Mouse (Mus musculus) neutrophil, adult 5-6 weeks (primary cell): ENCODE data around the gene Zfp119b. TPM values are rescaled to one million over a fixed set of nuclear protein-coding genes. Genes with fewer than 3 reads are reported as not detected.

Source experiments
- ATAC-seq: fragments of 151-379, 151-347 bp; 2 replicates; pipeline ENCODE4 v1.8.0; 2017; ENCODE audit warnings: mild to moderate bottlenecking, moderate TSS enrichment; ENCODE audit not compliant: insufficient number of reproducible peaks, poor library complexity, low FRiP score, severe bottlenecking; ENCODE audit errors: extremely low read depth
- total RNA-seq: library from RNA; stranded (forward); fragments of 200-1000 nt; gene quantifications from 2 replicates; pipeline ENCODE4 v1.2.3, GENCODE M21; 2017

The Zfp119b gene
- 14.4 and 17.6 TPM in 2 replicates for total RNA-seq

DNA sequence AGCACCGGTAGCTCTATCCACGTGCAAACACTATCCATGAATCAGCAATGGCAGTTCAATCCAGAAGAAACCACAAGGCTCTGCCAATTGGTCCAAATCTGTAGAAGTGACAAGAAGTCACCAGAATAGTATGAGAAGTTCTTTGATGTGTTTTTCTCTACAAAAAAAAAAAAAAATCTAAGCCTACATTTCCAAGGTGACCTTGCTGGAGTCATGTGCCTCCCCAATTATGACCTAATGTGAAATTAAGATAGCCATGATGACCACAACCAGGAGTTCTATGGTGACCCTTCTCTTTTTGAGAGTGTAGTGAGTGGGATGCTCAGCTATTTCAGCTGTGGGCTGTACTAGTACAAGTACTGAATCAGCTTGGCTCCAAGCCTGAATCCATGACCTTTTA lies at the start of gene Zfp119b:
Gene Zfp119b (minus strand): TSS at position 101 of the 400 bp plus-strand sequence.
- no peak for ATAC-seq

DNA sequence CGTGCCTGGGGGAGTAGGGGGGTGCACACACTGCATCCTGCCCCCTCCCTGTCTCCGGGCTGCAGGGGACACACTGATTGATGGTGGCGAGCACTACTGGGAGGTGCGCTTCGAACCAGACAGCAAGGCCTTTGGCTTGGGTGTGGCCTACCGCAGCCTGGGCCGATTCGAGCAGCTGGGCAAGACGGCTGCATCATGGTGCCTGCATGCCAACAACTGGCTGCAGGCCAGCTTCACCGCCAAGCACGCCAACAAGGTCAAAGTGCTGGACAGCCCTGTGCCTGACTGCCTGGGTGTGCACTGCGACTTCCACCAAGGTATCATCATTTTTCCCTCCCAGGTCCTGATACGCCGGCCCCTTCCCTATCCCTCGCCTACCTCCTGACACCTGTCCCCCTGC lies 46.7 kb upstream of the Zfp119b start:
- no peak for ATAC-seq

DNA sequence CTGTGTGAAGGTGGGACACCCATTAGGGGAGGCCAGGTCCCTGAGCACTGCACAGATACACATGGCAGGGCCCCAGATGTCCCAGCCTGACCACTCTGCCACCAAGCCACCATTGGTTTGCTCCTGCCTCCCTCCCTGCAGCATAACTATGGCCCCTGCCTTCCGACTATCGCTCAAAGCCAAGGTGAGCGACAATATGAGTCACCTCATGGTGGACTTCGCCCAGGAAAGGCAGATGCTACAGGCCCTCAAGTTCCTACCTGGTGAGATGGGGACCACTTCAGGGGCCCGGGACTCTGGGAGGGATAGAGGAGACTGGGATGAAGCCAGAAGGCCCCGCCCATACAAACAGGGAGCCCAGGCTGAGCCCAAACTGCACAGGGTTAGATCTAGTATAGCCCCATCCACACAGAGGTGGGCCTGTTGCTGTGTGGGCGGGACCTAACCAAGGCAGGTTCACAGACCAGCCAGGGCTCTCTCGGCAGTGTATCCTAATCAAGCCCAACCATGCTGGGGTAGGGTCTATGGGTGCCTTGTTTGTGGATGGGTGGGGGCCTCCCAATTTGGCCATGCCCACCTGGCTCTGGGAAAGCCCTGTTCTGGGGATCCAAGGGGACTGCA lies 41.1 kb upstream of the Zfp119b start:
- no peak for ATAC-seq

DNA sequence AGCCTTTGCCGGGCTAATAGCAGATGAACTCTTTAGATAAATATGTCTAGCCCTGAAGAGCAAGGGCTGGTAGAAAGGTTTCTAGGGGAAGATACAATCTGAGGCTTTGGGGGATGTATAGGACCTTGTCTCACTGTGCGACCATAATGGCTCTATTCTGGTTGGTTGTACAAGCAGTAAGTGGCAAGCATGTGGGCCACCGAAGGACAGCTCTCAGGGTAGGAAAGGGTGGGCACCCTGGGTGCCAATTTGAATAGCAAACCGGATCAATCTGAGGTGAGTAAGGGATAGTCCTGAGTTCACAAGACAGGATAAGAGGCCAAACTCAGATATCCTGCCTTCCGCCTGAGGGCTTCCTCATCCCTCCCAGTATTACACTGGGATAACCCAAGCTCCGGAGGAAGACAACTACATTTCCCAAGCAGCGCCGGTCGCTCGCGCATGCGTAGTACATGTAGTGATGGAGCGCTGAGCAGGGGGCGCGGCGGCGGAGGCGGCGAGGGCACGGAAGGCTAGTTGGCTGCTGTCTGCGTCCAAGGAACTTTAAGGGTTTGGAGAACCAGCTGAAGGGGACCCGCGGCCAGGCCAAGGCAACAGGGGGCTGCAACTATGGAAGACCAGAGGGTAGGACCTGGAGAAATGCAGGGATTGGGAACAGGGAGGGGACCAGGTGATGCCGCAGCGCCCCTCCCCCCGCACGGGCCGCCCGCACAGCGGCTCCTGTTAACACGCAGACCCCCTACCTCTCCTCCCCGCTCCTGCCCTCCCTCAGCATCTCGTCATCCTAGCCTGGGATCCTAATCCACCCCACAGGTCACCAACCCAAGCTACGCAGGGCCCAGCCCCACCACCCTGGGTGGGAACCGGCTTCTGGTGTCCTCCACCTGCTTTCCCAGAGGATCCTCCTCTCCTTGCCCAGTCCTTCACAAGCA lies 37.0 kb upstream of the Zfp119b start, which contains the start of gene Fsd1:
Gene Fsd1 (plus strand): TSS at position 480 of the 932 bp plus-strand sequence.
- ATAC-seq: no peak

DNA sequence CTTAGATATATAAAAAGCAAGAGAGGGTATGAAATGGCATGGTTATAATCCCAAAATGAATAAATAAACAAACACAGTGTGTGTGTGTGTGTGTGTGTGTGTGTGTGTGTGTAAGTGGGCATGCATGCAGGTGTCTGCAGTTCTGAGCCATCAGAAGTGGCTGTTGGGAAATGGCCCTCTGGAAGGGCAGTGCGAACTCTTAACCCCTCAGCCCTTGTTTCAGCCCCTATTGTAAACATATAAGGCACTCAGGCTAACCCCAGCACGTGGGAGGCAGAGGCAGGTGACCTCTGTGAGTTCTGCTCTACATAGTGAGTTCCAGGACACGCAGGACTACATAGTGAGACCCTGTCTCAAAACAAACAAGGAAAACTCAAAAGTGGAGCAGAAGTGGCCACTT lies 28.0 kb upstream of the Zfp119b start:
- ATAC-seq: no peak

DNA sequence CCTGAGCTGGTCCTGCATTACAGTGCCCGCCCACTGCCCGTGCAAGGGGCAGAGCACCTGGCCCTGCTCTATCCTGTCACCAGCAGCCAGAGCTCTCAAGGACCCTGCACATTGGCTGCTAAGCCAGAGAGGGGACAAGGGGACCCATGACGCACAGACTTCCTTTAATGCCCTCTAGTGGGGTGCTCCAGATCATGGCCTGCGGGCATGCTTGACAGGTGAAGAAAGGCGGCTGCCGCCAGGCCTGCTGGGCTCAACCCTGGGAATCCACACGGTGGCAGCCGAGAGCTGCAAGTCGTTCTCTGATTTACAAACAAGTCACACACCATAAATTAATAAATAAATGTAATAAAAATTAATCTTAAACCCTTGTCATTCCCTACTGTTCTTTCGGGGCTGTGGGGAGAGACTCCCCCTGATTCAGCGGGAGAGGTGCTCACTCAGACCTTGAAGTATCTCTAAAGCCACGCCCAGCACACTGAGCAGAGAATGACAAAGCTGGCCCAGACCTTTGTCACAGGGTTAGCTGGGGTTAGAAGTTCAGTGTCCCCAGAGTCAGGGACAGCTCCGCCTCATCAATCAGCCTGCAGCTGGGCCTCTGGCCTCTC lies 27.1 kb upstream of the Zfp119b start:
- peak; percentile 80 for ATAC-seq

DNA sequence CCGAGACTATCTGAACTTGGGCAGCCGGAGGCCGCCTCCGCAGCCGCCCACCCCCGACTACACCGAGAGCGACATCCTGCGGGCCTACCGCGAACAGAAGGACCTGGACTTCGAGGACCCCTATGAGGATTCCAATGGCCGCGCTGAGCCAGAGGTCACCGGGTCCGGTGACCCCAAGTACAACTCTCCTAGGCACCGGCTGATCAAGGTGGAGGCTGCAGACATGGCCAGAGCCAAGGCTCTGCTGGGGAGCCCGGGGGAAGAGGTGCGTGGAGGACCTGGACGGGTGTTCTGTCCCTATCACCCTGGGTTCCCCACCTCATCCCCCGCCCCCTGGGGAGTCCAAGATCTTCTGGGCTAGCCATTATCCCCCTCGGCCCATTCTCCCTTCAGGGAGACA lies 22.2 kb upstream of the Zfp119b start:
- ATAC-seq: no peak

DNA sequence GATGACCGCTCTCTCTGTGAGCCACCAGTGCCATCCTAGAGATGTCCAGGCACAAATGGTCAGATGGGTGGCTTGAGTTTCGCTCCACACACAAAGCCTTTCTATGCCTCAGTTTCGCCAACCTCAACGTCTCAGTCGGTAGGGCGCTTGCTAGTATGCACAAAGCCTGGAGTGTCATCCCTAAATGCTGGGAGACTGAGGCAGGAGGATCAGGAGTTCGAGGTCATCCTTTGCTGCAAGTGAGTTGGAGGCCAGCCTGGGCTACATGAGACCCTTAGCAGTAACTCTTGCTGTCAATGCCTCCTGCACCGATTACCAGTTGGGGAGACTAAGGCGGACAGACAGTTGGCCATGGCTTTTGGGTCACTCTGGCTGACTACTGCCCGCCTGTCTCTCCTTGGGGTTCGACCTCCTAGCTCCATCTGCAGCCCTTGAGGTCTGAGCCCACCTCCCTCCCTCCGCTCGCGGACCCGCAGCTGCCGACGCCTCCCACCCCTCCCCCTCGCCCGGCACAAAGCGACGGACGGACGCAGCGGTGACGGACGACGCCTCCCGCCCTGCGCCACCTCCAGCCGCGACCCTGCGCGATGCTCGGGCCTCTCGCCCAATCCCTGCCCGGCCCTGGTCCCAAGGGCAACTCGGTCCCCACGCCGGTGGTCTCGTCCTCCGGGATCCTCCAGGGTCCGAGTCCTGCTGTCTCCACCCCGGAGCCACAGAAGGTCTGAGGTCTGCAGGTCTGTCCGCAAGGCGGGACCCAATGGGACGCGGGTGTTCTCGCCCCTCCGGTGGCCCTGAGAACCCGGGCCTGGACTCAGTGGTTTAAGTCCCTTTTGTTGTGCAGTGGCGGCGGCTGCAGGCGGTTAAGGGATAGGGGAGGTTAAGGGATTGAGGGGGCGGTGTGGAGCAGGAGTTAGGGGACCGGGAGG lies 20.9 kb upstream of the Zfp119b start, which contains the start of gene Shd:
Gene Shd (plus strand): TSS at position 502 of the 926 bp plus-strand sequence.
- no peak for ATAC-seq

DNA sequence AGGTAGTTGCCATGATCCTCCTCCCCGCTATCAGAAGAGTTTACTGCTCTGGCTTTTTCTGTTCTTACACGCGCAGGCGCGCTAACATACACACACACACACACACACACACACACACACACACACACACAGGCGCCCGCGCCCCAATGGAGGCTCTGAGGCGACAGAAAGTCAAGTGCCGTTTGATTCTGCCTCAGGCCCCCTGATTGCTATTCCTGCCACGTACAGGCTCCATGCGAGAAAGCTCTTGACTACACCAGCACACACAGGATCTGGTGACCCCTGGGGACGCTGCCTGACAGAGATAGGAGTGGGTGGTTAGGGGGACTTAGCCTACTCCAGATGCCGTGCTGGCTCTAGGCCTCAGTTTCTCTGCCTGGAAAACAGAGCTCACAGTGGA lies 20.3 kb upstream of the Zfp119b start:
- no peak for ATAC-seq

DNA sequence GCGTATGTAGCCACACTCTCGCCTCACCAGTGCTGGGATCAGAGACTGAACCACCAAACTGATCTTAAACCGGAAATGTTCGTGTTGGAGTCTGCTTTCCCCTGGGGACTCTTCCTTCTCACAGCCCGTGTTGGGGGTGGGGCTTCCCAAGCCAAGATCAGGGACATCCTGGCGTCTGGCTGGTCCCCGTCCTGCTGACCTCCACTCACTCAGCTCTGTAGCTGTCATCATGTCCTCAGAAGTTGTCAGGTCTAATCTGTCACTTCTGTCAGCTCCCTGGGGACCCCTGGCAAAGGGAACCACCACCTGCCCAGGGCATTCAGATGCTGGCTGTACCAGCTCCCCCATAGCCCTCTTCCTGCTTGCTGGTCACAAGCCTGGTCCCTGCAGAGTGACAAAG lies 18.9 kb upstream of the Zfp119b start:
- no peak for ATAC-seq

DNA sequence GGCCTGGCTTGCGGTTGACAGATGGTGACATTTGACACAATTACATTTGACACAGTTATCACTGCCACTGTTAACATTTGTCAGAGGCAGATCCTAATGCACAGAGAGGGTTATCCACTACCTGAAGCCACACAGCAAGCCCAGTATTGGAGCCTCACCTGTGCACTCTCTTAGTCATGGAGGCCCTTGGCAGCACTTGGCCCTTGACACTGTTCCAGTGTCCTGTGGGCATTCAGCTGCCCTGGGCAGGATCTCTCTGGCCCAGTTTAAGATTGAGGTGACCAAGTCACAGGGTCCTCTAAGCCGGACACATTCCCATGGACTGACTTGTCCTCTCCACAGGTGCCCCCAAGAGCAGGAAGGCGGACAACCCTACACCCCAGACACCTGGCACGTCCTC lies 17.9 kb upstream of the Zfp119b start:
- no peak for ATAC-seq

DNA sequence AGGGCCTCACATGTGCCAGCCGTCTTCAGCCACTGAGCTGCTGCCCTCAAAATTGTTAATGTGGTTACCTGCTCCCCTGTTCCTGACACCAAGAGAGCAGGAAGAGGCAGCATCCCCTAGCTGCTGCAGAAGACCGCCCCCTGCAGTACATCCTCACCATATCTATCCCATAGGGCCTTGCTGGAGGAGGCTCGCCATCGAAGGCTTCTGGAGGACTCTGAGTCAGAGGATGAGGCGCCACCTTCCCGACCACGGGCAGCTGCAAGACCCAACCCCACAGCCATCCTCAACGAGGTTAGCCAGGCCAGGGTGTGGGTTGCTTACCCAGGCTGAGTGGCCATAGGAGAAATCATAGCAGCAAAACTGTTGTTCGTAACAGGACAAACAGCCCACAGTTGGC lies 15.7 kb upstream of the Zfp119b start:
- no peak for ATAC-seq

DNA sequence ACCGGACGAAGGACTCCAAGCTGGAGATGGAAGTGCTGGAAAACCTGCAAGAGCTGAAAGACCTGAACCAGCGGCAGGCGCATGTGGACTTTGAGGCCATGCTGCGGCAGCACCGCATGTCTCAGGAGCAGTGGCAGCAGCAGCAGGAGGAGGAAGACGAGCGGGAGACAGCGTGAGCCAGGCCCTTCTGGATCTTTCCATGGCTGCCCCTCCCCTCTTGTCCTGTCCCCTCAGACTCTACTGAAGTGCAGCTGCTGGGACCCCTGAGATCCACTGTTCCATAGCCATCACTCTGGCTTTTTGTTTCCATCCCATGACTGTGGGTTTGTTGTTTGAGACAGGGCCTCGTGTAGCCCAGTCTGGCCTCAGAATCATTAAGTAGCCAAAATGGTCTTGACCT lies 15.2 kb upstream of the Zfp119b start:
- ATAC-seq: no peak

DNA sequence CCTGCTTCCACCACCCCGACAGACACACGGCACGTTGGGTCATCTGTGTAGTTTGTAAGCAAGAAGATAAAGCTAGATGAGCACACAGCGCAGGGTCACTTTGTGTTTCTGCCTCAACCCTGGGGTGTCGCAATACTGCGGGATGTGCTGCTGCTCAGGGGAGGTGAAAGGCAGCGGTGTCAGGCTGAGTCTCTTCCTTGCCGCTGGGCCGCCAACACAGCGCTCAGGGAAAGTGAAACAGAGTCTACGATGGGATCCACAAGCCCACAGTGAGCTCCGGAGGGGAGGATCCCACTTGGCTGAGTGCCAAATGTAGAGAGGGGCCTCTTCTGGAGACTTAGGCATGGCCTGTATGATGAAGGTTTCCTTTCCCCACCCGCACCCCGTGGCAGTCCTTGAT lies 13.9 kb upstream of the Zfp119b start:
- no peak; the same call in 1 of the 2 replicates for ATAC-seq

DNA sequence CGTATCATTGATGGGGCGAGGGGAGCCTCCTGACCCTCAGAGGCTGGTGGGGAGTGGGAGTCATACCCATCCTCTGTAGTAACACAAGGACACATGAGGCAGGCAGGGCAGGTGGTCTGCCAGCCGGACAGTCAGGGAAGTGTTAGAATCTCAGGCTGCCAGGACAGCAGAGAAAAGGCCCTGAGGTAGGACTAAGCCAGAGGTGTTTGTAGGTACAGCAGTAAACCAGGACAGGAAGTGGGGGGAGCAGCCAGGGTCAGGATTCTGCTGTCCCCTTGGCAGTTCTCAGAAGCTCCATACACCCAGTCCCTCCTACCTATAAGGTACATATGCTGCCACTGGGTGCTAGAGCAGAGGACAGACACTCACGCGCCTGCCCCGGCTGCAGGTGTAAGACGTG lies 12.3 kb upstream of the Zfp119b start:
- ATAC-seq: no peak

DNA sequence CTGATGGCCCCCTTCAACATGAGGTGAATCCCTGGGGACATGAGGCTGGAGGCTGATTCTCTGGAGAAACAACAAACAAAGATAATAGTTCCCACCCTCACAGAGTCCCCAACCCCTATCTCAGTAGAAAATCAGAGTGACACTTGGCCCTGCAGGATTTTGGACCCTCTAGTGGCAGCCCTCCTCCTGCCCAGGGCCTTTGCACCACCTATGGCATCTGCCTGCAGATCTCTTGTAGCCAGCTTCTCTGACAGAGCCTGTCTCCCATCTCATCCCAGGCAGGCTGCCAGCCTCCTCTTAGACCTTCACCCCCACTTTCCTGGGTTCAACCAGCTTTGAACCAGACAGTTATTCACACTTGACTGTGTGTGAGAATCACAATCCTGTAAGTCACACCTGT lies 11.5 kb upstream of the Zfp119b start:
- ATAC-seq: no peak

DNA sequence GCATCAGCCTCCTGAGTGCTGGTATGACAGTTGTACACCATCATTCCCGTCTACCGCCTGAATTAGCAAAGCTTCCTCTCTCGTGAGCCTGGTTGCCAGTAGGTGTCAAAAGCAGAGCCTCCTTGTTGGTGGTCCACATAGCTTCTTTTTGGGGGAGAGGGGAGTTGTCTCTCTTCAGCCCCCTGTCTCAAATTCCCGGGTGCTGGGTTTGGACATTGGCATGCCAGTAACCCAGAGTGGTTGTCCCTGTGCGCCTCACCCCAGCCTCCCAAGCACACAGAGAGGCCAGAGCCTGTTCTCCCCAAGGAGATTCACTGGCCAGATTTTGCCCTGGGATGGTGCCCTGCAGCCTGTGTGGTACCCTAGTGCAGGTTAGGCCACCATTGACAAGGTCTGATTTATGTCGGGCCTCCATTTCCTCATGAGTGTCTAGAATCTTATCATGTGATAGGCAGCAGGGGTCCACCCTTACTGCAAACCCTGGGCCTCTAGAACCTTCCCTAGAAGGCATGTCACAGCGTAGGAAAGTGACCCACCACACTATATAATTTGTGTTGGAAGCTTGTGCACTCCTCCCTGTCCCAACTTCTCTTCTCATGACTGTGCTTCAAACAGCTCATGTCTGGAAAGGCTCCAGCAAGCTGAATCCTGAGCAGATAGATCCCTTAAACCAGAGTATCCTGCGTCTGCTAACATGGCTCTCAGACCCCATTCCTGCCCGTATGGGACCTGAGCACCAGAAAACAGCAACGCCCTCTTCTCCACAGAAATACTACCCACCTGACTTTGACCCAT lies 10.8 kb upstream of the Zfp119b start:
- ATAC-seq: no peak
